Mouse (Mus musculus) small intestine, adult 2 months (tissue): ENCODE measurements around the gene Trim66. TPM values are rescaled to one million over a fixed set of nuclear protein-coding genes. Genes with fewer than 3 reads are reported as not detected.

Experiments used
- H3K27ac ChIP-seq: fragments of 200-500 bp; 2 replicates; pipeline ENCODE4 v1.5.1; 2012; ENCODE audit warnings: low read depth, low read length, control low read depth, inconsistent platforms; ENCODE audit not compliant: insufficient read depth
- H3K27me3 ChIP-seq: fragments of 200-500 bp; 2 replicates; pipeline ENCODE4 v1.6.1; 2012; ENCODE audit warnings: mild to moderate bottlenecking, moderate library complexity, low read length, inconsistent platforms; ENCODE audit not compliant: control insufficient read depth, insufficient read depth
- H3K36me3 ChIP-seq: fragments of 200-500 bp; 2 replicates; pipeline ENCODE4 v1.6.1; 2012; ENCODE audit warnings: mild to moderate bottlenecking, low read length, control low read depth, inconsistent platforms; ENCODE audit not compliant: control insufficient read depth, insufficient read depth
- H3K4me1 ChIP-seq: fragments of 200-500 bp; 2 replicates; pipeline ENCODE4 v1.6.1; 2012; ENCODE audit warnings: low read length, inconsistent platforms, mixed read lengths; ENCODE audit not compliant: control insufficient read depth, insufficient read depth, insufficient read length
- H3K4me3 ChIP-seq: fragments of 200-500 bp; 2 replicates; pipeline ENCODE4 v1.5.1; 2012; ENCODE audit warnings: low read depth, mild to moderate bottlenecking, control low read depth, inconsistent platforms, low read length, moderate library complexity
- CTCF ChIP-seq: fragments of 200-500 bp; IDR thresholded peaks from 2 replicates; pipeline ENCODE4 v1.5.1; 2012; ENCODE audit warnings: low read depth, mild to moderate bottlenecking, control low read depth, inconsistent platforms, low read length, moderate library complexity, mixed read lengths; ENCODE audit not compliant: insufficient replicate concordance, insufficient read length; ENCODE audit errors: extremely low read depth
- POLR2A ChIP-seq: fragments of 200-500 bp; IDR thresholded peaks from 2 replicates; pipeline ENCODE4 v1.6.1; 2012; ENCODE audit warnings: low read depth, mild to moderate bottlenecking, control low read depth, inconsistent platforms, low read length, moderate library complexity
- WGBS: fragments of 180-500 bp; shearing (Covaris S2); methylation state at CpG from one replicate; pipeline ENCODE4 v1.1.7; 2018; 5-methylcytosine and 5-hydroxymethylcytosine counted together
- polyA plus RNA-seq: library from polyadenylated mRNA; depleted of rRNA; stranded (reverse); fragments of >200 nt; gene quantifications from 2 replicates; pipeline ENCODE4 v1.2.3, GENCODE M21; 2012

Trim66 gene
- polyA plus RNA-seq, 1 experiment, result 0.03 TPM

GRCm38 (mm10) chr7:109529741-109530140, 21.8 kb upstream of the Trim66 start:
- TF ChIP-seq CTCF (no peak), POLR2A (no peak)

GRCm38 (mm10) chr7:109528356-109528755, 20.4 kb upstream of the Trim66 start:
- Histone ChIP-seq H3K27ac (no peak overlapping the region), H3K4me3 (no peak overlapping the region), H3K4me1 (no peaks in the 10 kb centered on the region), H3K27me3 (no peaks in the 10 kb centered on the region), H3K36me3 (peaks cover 54% of the 10 kb centered on the region)
- WGBS, result 33% methylated on average over 3 of the region's 3 CpGs
- peak; percentile 37; the same call in 1 of the 2 replicates for TF ChIP-seq CTCF
- no peak for TF ChIP-seq POLR2A

More at GRCm38 (mm10) chr7:109529741-109530140, 21.8 kb upstream of the Trim66 start:
- Histone ChIP-seq H3K27me3 (no peaks in the 10 kb centered on the region), H3K27ac (no peak overlapping the region), H3K36me3 (peaks cover 50% of the 10 kb centered on the region), H3K4me3 (no peak overlapping the region), H3K4me1 (no peaks in the 10 kb centered on the region)
- 75% methylated on average over 2 of the region's 2 CpGs for WGBS

- TF ChIP-seq CTCF (no peak), POLR2A (no peak)
- Histone ChIP-seq H3K27ac (no peak overlapping the region), H3K36me3 (peaks cover 57% of the 10 kb centered on the region), H3K27me3 (no peaks in the 10 kb centered on the region), H3K4me1 (no peaks in the 10 kb centered on the region), H3K4me3 (no peak overlapping the region)
- WGBS, result 63% methylated on average over 3 of the region's 3 CpGs
Observed at GRCm38 (mm10) chr7:109527536-109527935, 19.6 kb upstream of the Trim66 start.

GRCm38 (mm10) chr7:109525740-109526663, 18.1 kb upstream of the Trim66 start:
- Histone ChIP-seq H3K27me3 (no peaks in the 10 kb centered on the region), H3K4me1 (no peaks in the 10 kb centered on the region), H3K27ac (no peak overlapping the region), H3K36me3 (peaks cover 58% of the 10 kb centered on the region), H3K4me3 (no peak overlapping the region)
- TF ChIP-seq CTCF (no peak), POLR2A (no peak)
- 72% methylated on average over 16 of the region's 16 CpGs for WGBS

- no peak for TF ChIP-seq POLR2A
- no peak for TF ChIP-seq CTCF
- Histone ChIP-seq H3K36me3 (peaks cover 63% of the 10 kb centered on the region), H3K4me1 (peaks cover 4% of the 10 kb centered on the region; the same call in 1 of the 2 replicates), H3K27ac (peak overlapping the region; percentile 30; the same call in 1 of the 2 replicates), H3K27me3 (no peaks in the 10 kb centered on the region), H3K4me3 (no peak overlapping the region)
- WGBS, result 68% methylated on average over 3 of the region's 3 CpGs
Observed at GRCm38 (mm10) chr7:109524763-109525162, 16.8 kb upstream of the Trim66 start.

- no peak overlapping the region for H3K27ac ChIP-seq
- H3K36me3 ChIP-seq, result peaks cover 63% of the 10 kb centered on the region
Observed at GRCm38 (mm10) chr7:109524442-109524744, 16.5 kb upstream of the Trim66 start.

GRCm38 (mm10) chr7:109523741-109524441, 16.0 kb upstream of the Trim66 start:
- TF ChIP-seq CTCF (no peak), POLR2A (no peak)
- WGBS, result 71% methylated on average over 6 of the region's 6 CpGs
- H3K4me1 ChIP-seq, result peaks cover 5% of the 10 kb centered on the region; the same call in 1 of the 2 replicates
- H3K36me3 ChIP-seq, result peaks cover 61% of the 10 kb centered on the region
- no peak overlapping the region for H3K27ac ChIP-seq
- no peak overlapping the region for H3K4me3 ChIP-seq
- H3K27me3 ChIP-seq, result no peaks in the 10 kb centered on the region

More at GRCm38 (mm10) chr7:109524442-109524744, 16.5 kb upstream of the Trim66 start:
- Histone ChIP-seq H3K4me3 (no peak overlapping the region), H3K27me3 (no peaks in the 10 kb centered on the region), H3K4me1 (peaks cover 5% of the 10 kb centered on the region; the same call in 1 of the 2 replicates)
- TF ChIP-seq POLR2A, result no peak
- no peak for TF ChIP-seq CTCF
